Mouse (Mus musculus): ENCODE measurements around the gene Agap2. TPM values are rescaled to one million over a fixed set of nuclear protein-coding genes. Genes with fewer than 3 reads are reported as not detected.

The Agap2 gene
- polyA plus RNA-seq, 1 experiment from 2014 or later: 0.03 TPM

DNA sequence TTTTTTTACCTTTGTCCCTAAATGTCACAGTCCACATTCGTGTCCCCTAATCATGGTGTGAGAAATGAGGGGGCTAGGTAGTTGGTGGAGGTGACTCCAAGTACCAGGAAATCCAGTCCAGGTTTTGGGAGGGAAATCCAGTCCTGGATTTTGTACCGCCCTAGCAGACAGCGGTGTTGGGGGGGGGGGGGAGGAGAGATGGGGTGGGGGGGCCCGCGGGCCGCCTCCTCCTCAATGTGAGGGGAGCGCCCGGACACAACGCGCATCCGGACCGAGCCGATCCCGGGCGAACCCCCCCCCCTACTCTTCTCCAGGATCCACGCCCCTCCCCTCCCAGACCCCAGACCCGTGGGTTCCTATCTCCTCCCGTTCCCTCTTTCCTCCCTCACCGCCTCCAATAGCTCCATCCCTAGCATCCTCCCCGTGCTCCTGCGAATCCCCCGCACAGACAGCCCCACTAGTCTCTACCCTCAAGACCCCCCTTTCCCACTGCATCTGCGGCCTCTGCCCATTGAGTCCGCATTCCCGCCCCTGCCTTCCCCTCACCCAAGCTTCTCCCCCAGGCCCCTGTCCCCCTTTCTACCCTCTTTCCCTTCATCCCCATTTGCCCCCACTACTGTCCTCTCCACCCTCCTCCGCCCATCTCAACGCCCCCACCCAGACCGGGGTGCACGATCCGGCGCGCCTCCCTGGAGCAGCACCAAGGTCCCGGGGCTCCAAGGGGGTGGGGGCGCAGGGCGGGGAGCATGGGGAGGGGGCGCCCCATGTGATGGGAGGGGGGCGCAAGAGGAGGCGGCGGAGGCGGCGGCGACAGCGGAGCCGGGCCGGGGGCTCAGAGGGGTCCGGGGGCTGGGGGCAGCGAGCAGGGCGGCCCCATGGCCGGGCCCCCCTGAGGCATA is 3.8 kb downstream of the Agap2 start:
- Histone ChIP-seq H3K4me2 (peak overlapping the region; percentile 82), H3K27me3 (replicated peaks) (peaks cover 92% of the 10 kb centered on the region), H3K4me3 (peak overlapping the region; percentile 49), H3K4me1 (replicated peaks) (peaks cover 31% of the 10 kb centered on the region), H3K9me3 (replicated peaks) (no peaks in the 10 kb centered on the region), H3K27ac (ENCODE audit: poor library complexity, severe bottlenecking) (no peak overlapping the region), H3K9ac (peak overlapping the region; percentile 52; the same call in 1 of the 2 replicates), H3K36me3 (no peaks in the 10 kb centered on the region)
- no peak for ATAC-seq (ENCODE audit: insufficient number of reproducible peaks, low FRiP score)
- under 1% methylated on average over 28 of the region's 49 CpGs for WGBS

DNA sequence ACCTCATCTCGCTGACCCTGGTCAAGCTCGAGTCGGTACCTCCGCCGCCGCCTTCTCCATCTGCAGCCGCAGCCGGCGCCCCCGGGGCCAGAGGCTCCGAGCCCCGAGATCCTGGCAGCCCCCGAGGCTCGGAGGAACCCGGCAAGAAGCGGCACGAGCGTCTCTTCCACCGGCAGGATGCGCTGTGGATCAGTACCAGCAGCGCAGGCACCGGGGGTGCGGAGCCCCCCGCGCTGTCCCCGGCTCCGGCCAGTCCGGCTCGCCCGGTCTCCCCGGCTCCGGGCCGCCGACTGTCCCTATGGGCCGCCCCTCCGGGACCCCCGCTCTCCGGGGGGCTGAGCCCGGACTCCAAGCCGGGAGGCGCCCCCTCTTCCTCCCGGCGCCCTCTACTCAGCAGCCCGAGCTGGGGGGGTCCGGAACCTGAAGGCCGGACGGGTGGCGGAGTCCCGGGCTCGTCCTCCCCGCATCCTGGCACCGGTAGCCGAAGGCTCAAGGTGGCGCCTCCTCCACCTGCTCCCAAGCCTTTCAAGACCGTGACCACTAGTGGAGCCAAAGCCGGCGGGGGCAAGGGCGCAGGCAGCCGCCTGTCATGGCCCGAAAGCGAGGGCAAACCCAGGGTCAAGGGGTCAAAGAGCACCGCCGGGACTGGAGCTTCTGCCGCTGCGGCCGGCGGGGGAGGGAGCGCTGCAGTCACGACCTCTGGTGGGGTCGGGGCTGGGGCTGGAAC is 4.7 kb downstream of the Agap2 start:
- no peaks in the 10 kb centered on the region for H3K9me3 ChIP-seq (replicated peaks)
- 2% methylated on average over 68 of the region's 70 CpGs for WGBS
- peak overlapping the region; percentile 82 for H3K4me2 ChIP-seq
- peak overlapping the region; percentile 52; the same call in 1 of the 2 replicates for H3K9ac ChIP-seq
- no peak for ATAC-seq (ENCODE audit: insufficient number of reproducible peaks, low FRiP score)
- no peaks in the 10 kb centered on the region for H3K36me3 ChIP-seq
- peak overlapping the region; percentile 49 for H3K4me3 ChIP-seq
- no peak overlapping the region for H3K27ac ChIP-seq (ENCODE audit: poor library complexity, severe bottlenecking)
- H3K27me3 ChIP-seq (replicated peaks): peaks cover 99% of the 10 kb centered on the region
- peaks cover 31% of the 10 kb centered on the region for H3K4me1 ChIP-seq (replicated peaks)

GRCm38 (mm10) chr10:127080901-127081780 is 6.1 kb downstream of the Agap2 start:
- Histone ChIP-seq H3K9ac (peak overlapping the region; percentile 37; the same call in 1 of the 2 replicates), H3K4me3 (peak overlapping the region; percentile 28), H3K9me3 (replicated peaks) (no peaks in the 10 kb centered on the region), H3K4me1 (replicated peaks) (peaks cover 31% of the 10 kb centered on the region), H3K27ac (ENCODE audit: poor library complexity, severe bottlenecking) (no peak overlapping the region), H3K4me2 (peak overlapping the region; percentile 60), H3K36me3 (no peaks in the 10 kb centered on the region), H3K27me3 (replicated peaks) (peaks cover 95% of the 10 kb centered on the region)
- ATAC-seq (ENCODE audit: insufficient number of reproducible peaks, low FRiP score): no peak
- WGBS: 2% methylated on average over 48 of the region's 48 CpGs

DNA sequence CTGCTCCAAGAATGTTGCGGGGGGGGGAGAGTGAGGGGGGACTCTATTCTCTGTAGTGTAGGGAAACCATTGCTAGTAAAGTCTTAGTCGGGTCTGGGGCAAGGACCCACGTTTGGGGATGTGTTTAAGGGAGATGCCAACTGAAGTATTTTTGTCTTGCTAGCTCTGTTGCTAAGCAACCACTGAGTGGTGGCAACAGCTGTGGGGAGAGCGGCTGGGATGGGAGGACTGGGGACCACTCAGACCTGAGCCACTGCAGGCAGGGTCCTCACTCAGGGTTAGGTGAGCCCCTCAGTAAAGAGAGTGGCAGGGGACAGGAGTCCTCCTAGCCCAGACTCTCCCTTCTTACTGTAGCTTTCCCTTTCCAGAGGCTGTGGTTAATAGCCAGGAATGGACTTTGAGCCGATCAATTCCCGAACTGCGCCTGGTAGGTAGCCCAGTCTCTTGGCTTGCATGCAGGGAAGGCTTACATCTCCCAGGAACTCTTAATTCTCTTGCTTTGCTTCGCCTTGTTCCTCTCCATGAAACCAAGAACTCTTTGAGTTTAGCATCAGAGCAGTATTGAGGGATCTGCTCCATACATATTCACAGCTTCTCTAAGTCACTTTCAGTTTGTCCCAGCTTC is 7.0 kb downstream of the Agap2 start:
- WGBS: 28% methylated on average over 8 of the region's 8 CpGs
- H3K27me3 ChIP-seq (replicated peaks): peaks cover 93% of the 10 kb centered on the region
- H3K4me3 ChIP-seq: no peak overlapping the region
- peaks cover 31% of the 10 kb centered on the region for H3K4me1 ChIP-seq (replicated peaks)
- no peak overlapping the region for H3K4me2 ChIP-seq
- ATAC-seq (ENCODE audit: insufficient number of reproducible peaks, low FRiP score): no peak
- H3K27ac ChIP-seq (ENCODE audit: poor library complexity, severe bottlenecking): no peak overlapping the region
- H3K36me3 ChIP-seq: no peaks in the 10 kb centered on the region
- H3K9me3 ChIP-seq (replicated peaks): no peaks in the 10 kb centered on the region
- no peak overlapping the region for H3K9ac ChIP-seq

DNA sequence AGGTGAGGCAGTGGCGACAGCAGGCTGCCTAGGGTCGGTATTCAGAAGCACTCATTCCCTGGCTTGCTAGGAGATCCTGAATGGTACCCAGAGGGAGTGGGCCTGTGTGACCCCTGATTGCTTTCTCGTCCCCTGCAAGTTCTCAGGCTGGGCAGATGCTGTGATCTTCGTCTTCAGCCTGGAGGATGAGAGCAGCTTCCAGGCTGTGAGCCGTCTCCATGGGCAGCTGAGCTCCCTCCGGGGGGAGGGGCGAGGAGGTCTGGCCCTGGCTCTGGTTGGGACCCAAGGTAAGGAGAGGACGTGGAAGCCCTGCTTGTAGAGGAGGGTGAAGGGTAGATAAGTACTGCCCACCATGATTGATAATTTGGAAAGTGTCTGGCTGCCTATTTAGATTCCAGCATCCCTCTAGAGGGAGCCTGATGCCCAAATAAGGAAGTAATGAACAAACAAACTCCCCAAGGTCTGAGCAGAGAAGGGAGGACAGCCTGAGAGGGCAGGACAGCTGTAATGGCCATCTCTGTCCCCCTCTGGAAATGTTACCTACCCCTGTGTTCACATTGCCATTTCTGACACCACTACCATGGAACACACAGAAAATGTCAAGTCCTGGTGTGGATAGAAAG is 8.3 kb downstream of the Agap2 start:
- peaks cover 29% of the 10 kb centered on the region for H3K4me1 ChIP-seq (replicated peaks)
- H3K4me2 ChIP-seq: no peak overlapping the region
- ATAC-seq (ENCODE audit: insufficient number of reproducible peaks, low FRiP score): no peak
- H3K36me3 ChIP-seq: no peaks in the 10 kb centered on the region
- 27% methylated on average over 8 of the region's 8 CpGs for WGBS
- no peak overlapping the region for H3K4me3 ChIP-seq
- H3K27me3 ChIP-seq (replicated peaks): peaks cover 94% of the 10 kb centered on the region
- no peaks in the 10 kb centered on the region for H3K9me3 ChIP-seq (replicated peaks)
- H3K27ac ChIP-seq (ENCODE audit: poor library complexity, severe bottlenecking): no peak overlapping the region
- H3K9ac ChIP-seq: no peak overlapping the region

DNA sequence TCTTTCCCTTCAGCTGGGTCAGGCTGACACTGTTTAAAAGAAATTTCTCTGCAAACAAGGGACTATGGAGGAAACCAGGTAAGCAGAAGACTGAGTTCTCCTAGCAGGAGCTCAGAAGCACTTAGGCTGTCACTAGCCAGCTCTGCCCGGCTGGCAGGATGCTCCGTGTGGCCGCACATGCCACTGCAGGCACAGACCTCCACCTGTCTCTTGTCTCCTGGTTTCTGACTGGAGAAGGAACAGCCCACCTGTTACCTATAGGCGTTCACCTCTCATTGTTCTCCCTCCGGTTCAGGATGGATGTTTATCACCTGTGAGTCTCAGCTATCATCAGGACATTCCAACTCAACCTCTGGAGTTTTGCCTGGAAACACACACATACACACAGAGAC is 8.8 kb downstream of the Agap2 start:
- H3K36me3 ChIP-seq: no peaks in the 10 kb centered on the region
- no peak overlapping the region for H3K9ac ChIP-seq
- H3K27ac ChIP-seq (ENCODE audit: poor library complexity, severe bottlenecking): no peak overlapping the region
- ATAC-seq (ENCODE audit: insufficient number of reproducible peaks, low FRiP score): no peak
- no peak overlapping the region for H3K4me2 ChIP-seq
- H3K4me3 ChIP-seq: no peak overlapping the region
- peaks cover 24% of the 10 kb centered on the region for H3K4me1 ChIP-seq (replicated peaks)
- peaks cover 93% of the 10 kb centered on the region for H3K27me3 ChIP-seq (replicated peaks)
- 43% methylated on average over 5 of the region's 5 CpGs for WGBS
- H3K9me3 ChIP-seq (replicated peaks): no peaks in the 10 kb centered on the region

GRCm38 (mm10) chr10:127085052-127085451 is 10.0 kb downstream of the Agap2 start:
- Histone ChIP-seq H3K9ac (no peak overlapping the region), H3K36me3 (no peaks in the 10 kb centered on the region), H3K9me3 (replicated peaks) (no peaks in the 10 kb centered on the region), H3K27me3 (replicated peaks) (peaks cover 93% of the 10 kb centered on the region), H3K4me2 (no peak overlapping the region), H3K27ac (ENCODE audit: poor library complexity, severe bottlenecking) (no peak overlapping the region), H3K4me3 (no peak overlapping the region), H3K4me1 (replicated peaks) (peaks cover 13% of the 10 kb centered on the region)
- no peak for ATAC-seq (ENCODE audit: insufficient number of reproducible peaks, low FRiP score)
- 74% methylated on average over 9 of the region's 9 CpGs for WGBS

- no peaks in the 10 kb centered on the region for H3K36me3 ChIP-seq
- no peaks in the 10 kb centered on the region for H3K9me3 ChIP-seq (replicated peaks)
- H3K4me2 ChIP-seq: no peak overlapping the region
- no peak overlapping the region for H3K4me3 ChIP-seq
- peaks cover 93% of the 10 kb centered on the region for H3K27me3 ChIP-seq (replicated peaks)
- WGBS: 61% methylated on average over 6 of the region's 6 CpGs
- ATAC-seq (ENCODE audit: insufficient number of reproducible peaks, low FRiP score): no peak
- H3K4me1 ChIP-seq (replicated peaks): peaks cover 12% of the 10 kb centered on the region
- no peak overlapping the region for H3K9ac ChIP-seq
- H3K27ac ChIP-seq (ENCODE audit: poor library complexity, severe bottlenecking): no peak overlapping the region
Measured at GRCm38 (mm10) chr10:127085633-127086032, 10.5 kb downstream of the Agap2 start.

- Histone ChIP-seq H3K27me3 (replicated peaks) (peaks cover 77% of the 10 kb centered on the region), H3K27ac (ENCODE audit: poor library complexity, severe bottlenecking) (no peak overlapping the region), H3K9ac (no peak overlapping the region), H3K9me3 (replicated peaks) (no peaks in the 10 kb centered on the region), H3K36me3 (peaks cover 4% of the 10 kb centered on the region; the same call in 1 of the 2 replicates), H3K4me1 (replicated peaks) (peaks cover 21% of the 10 kb centered on the region), H3K4me2 (peak overlapping the region; percentile 26), H3K4me3 (peak overlapping the region; percentile 27)
- 11% methylated on average over 57 of the region's 57 CpGs for WGBS
- no peak for ATAC-seq (ENCODE audit: insufficient number of reproducible peaks, low FRiP score)
Measured at GRCm38 (mm10) chr10:127090560-127091411, 15.7 kb downstream of the Agap2 start.
